Mouse (Mus musculus): ENCODE measurements around the gene Slc39a5. TPM values are rescaled to one million over a fixed set of nuclear protein-coding genes. Genes with fewer than 3 reads are reported as not detected.

Gene Slc39a5
- polyA plus RNA-seq, 1 experiment from 2014 or later, result 47.1 TPM

- no peak for ATAC-seq (replicated peaks; ENCODE audit: low FRiP score)
- WGBS, result 35% methylated on average over 4 of the region's 4 CpGs
- H3K27me3 ChIP-seq, result no peaks in the 10 kb centered on the region
- H3K36me3 ChIP-seq, result peaks cover 4% of the 10 kb centered on the region; the same call in 1 of the 2 replicates
- peaks cover 18% of the 10 kb centered on the region for H3K4me1 ChIP-seq
- no peaks in the 10 kb centered on the region for H3K9me3 ChIP-seq (replicated peaks)
- H3K9ac ChIP-seq, result no peak overlapping the region
- H3K4me3 ChIP-seq (replicated peaks), result no peak overlapping the region
- no peak overlapping the region for H3K27ac ChIP-seq
- no peak overlapping the region for H3K4me2 ChIP-seq
These were observed 30.4 kb downstream of the Slc39a5 start for GRCm38 (mm10) chr10:128370601-128371000.

DNA sequence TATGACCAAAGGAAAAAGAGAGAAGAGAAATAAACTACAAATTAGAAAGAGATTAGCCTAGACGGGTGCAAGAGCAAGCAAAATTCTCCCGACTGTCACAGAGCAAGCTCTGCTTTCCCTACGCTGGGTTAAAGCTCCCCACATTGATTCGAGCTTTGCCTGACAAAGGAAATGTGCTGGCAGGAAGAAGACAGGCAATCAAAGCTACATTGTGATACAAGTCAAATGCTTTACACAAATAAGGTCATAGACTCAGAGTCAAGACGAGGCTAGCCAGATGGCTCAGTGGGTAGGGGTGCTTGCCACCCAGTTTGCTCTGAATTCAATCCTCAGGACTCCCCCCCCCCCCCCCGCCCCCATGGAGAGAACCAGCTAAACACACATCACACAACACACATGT is 31.0 kb downstream of the Slc39a5 start:
- no peak overlapping the region for H3K9ac ChIP-seq
- no peak overlapping the region for H3K4me3 ChIP-seq (replicated peaks)
- ATAC-seq (replicated peaks; ENCODE audit: low FRiP score), result no peak
- H3K4me1 ChIP-seq, result peaks cover 18% of the 10 kb centered on the region
- peaks cover 10% of the 10 kb centered on the region for H3K36me3 ChIP-seq
- H3K9me3 ChIP-seq (replicated peaks), result no peaks in the 10 kb centered on the region
- H3K27me3 ChIP-seq, result no peaks in the 10 kb centered on the region
- WGBS, result 59% methylated on average over 5 of the region's 6 CpGs
- no peak overlapping the region for H3K4me2 ChIP-seq
- H3K27ac ChIP-seq, result no peak overlapping the region

- Histone ChIP-seq H3K27ac (peak overlapping the region; percentile 92), H3K9ac (peak overlapping the region; percentile 61; the same call in 1 of the 2 replicates)
- 81% methylated on average over 6 of the region's 6 CpGs for WGBS
These were observed 31.4 kb downstream of the Slc39a5 start for GRCm38 (mm10) chr10:128369599-128369998.

DNA sequence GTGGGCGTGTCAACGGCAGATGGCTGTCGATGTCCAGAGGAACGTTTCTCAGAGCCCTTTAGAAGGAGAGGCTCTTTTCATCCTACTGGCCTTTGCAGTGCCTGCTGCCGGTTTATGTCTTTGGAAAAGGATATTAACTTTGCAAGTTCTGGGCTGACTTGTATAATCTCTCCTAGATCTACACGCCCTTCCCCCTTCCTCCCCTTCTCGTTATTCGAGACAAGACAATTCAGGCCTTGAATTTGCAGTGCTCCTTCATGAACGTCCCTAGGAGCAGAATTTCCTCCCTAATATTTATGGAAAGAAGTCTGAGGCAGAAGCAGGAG is 31.8 kb downstream of the Slc39a5 start:
- 3% methylated on average over 9 of the region's 9 CpGs for WGBS
- Histone ChIP-seq H3K4me3 (replicated peaks) (peak overlapping the region; percentile 73), H3K4me2 (peak overlapping the region; percentile 88), H3K27me3 (no peaks in the 10 kb centered on the region), H3K4me1 (peaks cover 18% of the 10 kb centered on the region), H3K36me3 (peaks cover 18% of the 10 kb centered on the region), H3K9me3 (replicated peaks) (no peaks in the 10 kb centered on the region), H3K9ac (peak overlapping the region; percentile 61), H3K27ac (peak overlapping the region; percentile 92)
- no peak for ATAC-seq (replicated peaks; ENCODE audit: low FRiP score)

More at GRCm38 (mm10) chr10:128369599-128369998, 31.4 kb downstream of the Slc39a5 start:
- no peak for ATAC-seq (replicated peaks; ENCODE audit: low FRiP score)
- Histone ChIP-seq H3K4me1 (peaks cover 18% of the 10 kb centered on the region), H3K4me3 (replicated peaks) (peak overlapping the region; percentile 73), H3K9me3 (replicated peaks) (no peaks in the 10 kb centered on the region), H3K27me3 (no peaks in the 10 kb centered on the region), H3K36me3 (peaks cover 14% of the 10 kb centered on the region), H3K4me2 (peak overlapping the region; percentile 88)

GRCm38 (mm10) chr10:128368402-128369217 is 32.4 kb downstream of the Slc39a5 start, which contains the start of gene Coq10a:
Gene Coq10a, minus strand, starts transcription at chr10:128368997.
- no peaks in the 10 kb centered on the region for H3K9me3 ChIP-seq (replicated peaks)
- peak within 1 kb of the TSS; percentile 88 for H3K4me2 ChIP-seq
- WGBS, result under 1% methylated on average over 75 of the region's 87 CpGs
- H3K9ac ChIP-seq, result peak within 1 kb of the TSS; percentile 61
- H3K4me1 ChIP-seq, result peaks cover 18% of the 10 kb centered on the region
- H3K36me3 ChIP-seq, result peaks cover 23% of the 10 kb centered on the region
- H3K27ac ChIP-seq, result peak within 1 kb of the TSS; percentile 92
- peak within 1 kb of the TSS; percentile 73 for H3K4me3 ChIP-seq (replicated peaks)
- no peaks in the 10 kb centered on the region for H3K27me3 ChIP-seq
- peak; percentile 97 for ATAC-seq (replicated peaks; ENCODE audit: low FRiP score)

GRCm38 (mm10) chr10:128367899-128368401 is 33.1 kb downstream of the Slc39a5 start:
- 20% methylated on average over 19 of the region's 19 CpGs for WGBS
- Histone ChIP-seq H3K27ac (peak overlapping the region; percentile 92), H3K4me3 (replicated peaks) (peak overlapping the region; percentile 73), H3K4me1 (peaks cover 18% of the 10 kb centered on the region), H3K4me2 (peak overlapping the region; percentile 88), H3K27me3 (no peaks in the 10 kb centered on the region), H3K9me3 (replicated peaks) (no peaks in the 10 kb centered on the region), H3K9ac (peak overlapping the region; percentile 61), H3K36me3 (peaks cover 30% of the 10 kb centered on the region)
- ATAC-seq (replicated peaks; ENCODE audit: low FRiP score), result no peak

DNA sequence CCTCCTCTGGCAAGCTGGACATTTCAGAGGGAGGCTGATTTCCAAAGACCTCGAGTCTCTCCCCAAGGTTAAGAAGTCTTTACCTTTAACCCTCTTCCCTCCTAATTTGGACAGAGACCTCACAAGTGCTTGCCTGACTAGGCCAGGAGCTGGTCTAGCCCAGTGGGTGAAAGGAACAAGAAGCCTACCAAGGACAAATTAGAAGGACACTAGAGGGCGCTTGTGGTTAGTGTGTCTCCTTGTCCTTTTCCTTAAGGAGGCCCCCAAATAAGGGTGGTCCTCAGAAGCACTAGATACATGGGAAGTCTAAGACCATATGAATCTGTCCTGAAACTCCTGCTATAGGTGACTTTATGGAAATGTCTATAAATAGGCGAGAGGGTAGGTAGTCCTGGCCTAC is 38.5 kb downstream of the Slc39a5 start:
- no peaks in the 10 kb centered on the region for H3K9me3 ChIP-seq (replicated peaks)
- H3K4me1 ChIP-seq, result peaks cover 2% of the 10 kb centered on the region
- no peak overlapping the region for H3K4me3 ChIP-seq (replicated peaks)
- H3K36me3 ChIP-seq, result peaks cover 84% of the 10 kb centered on the region
- 0 out of 2 replicates have a peak, but pooled peaks have one; percentile 19 for ATAC-seq (replicated peaks; ENCODE audit: low FRiP score)
- H3K9ac ChIP-seq, result no peak overlapping the region
- no peak overlapping the region for H3K27ac ChIP-seq
- H3K4me2 ChIP-seq, result no peak overlapping the region
- WGBS, result 49% methylated on average over 3 of the region's 3 CpGs
- no peaks in the 10 kb centered on the region for H3K27me3 ChIP-seq

- H3K27me3 ChIP-seq, result no peaks in the 10 kb centered on the region
- H3K36me3 ChIP-seq, result peaks cover 91% of the 10 kb centered on the region
- H3K27ac ChIP-seq, result no peak overlapping the region
- ATAC-seq (replicated peaks; ENCODE audit: low FRiP score), result no peak
- WGBS, result 87% methylated on average over 6 of the region's 6 CpGs
- H3K4me2 ChIP-seq, result no peak overlapping the region
- no peak overlapping the region for H3K4me3 ChIP-seq (replicated peaks)
- no peak overlapping the region for H3K9ac ChIP-seq
- H3K9me3 ChIP-seq (replicated peaks), result no peaks in the 10 kb centered on the region
- no peaks in the 10 kb centered on the region for H3K4me1 ChIP-seq
These were observed 39.2 kb downstream of the Slc39a5 start for GRCm38 (mm10) chr10:128361836-128362235.

DNA sequence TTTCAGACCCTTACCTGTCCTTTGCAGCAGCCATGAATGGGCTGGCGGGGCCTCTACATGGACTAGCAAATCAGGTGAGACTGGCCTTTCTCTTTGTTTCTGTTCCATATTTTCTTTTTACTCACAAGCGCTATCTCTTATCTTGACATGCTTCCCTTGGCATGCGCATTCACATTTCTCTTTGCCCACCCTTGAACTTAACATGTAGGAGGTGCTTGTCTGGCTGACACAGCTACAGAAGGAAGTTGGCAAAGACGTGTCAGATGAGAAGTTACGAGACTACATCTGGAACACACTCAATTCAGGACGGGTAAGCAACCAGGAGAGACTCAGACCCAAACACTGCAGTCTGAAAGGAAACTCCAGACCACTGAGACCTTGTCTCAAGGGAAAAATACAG is 41.8 kb downstream of the Slc39a5 start:
- Histone ChIP-seq H3K4me1 (no peaks in the 10 kb centered on the region), H3K36me3 (peaks cover 97% of the 10 kb centered on the region), H3K4me3 (replicated peaks) (no peak overlapping the region), H3K9ac (no peak overlapping the region), H3K27me3 (no peaks in the 10 kb centered on the region), H3K27ac (no peak overlapping the region), H3K4me2 (no peak overlapping the region), H3K9me3 (replicated peaks) (no peaks in the 10 kb centered on the region)
- ATAC-seq (replicated peaks; ENCODE audit: low FRiP score), result no peak
- WGBS, result 89% methylated on average over 6 of the region's 6 CpGs

DNA sequence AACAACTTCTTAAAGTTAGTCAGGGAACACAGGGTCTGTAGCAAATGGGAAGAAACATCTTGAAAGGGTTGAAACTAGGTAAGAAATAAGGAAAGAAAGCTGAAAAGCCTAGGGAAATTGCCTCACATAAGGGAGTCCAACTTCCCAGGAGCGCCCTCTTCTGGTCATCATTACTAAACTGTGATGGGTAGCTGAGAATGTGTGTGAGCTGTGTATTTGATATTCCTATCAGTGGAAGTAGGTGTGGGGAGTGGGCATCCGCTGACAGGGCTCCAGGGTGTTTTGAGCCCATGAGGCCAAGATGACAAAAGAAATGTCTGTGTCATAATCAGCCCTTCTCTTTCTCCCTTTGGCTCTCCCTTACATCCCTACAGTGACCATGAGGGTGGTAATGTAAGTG is 42.2 kb downstream of the Slc39a5 start:
- no peak for ATAC-seq (replicated peaks; ENCODE audit: low FRiP score)
- Histone ChIP-seq H3K36me3 (peaks cover 98% of the 10 kb centered on the region), H3K27ac (no peak overlapping the region), H3K9ac (no peak overlapping the region), H3K4me3 (replicated peaks) (no peak overlapping the region), H3K4me2 (no peak overlapping the region), H3K27me3 (no peaks in the 10 kb centered on the region), H3K9me3 (replicated peaks) (no peaks in the 10 kb centered on the region), H3K4me1 (no peaks in the 10 kb centered on the region)
- WGBS, result 51% methylated on average over 2 of the region's 2 CpGs

GRCm38 (mm10) chr10:128347541-128347940 is 53.5 kb downstream of the Slc39a5 start:
- no peak for ATAC-seq (replicated peaks; ENCODE audit: low FRiP score)
- Histone ChIP-seq H3K9me3 (replicated peaks) (no peaks in the 10 kb centered on the region), H3K27me3 (no peaks in the 10 kb centered on the region), H3K36me3 (peaks cover 37% of the 10 kb centered on the region), H3K9ac (no peak overlapping the region), H3K27ac (no peak overlapping the region), H3K4me3 (replicated peaks) (no peak overlapping the region), H3K4me1 (peaks cover 16% of the 10 kb centered on the region), H3K4me2 (no peak overlapping the region)
- WGBS, result 86% methylated on average over 8 of the region's 8 CpGs

Data from kidney, embryonic 15.5 days (tissue).